Mouse (Mus musculus) Patski (cell line): ENCODE results near the gene Rdm1. TPM values are rescaled to one million over a fixed set of nuclear protein-coding genes. Genes with fewer than 3 reads are reported as not detected.

Experiments used
- ATAC-seq: fragments of 100-300 bp; one replicate; pipeline ENCODE4 v1.8.0; 2021
- CTCF ChIA-PET: fragments of 350-600 bp; sonication (Branson Sonifier 250); formaldehyde crosslinking; loops from one replicate; lab custom pipeline; 2022; ENCODE audit warnings: inconsistent platforms; lab: Charles Lee
- POLR2A ChIA-PET: fragments of 350-600 bp; sonication (Branson Sonifier 250); formaldehyde crosslinking; loops from one replicate; lab custom pipeline; 2022; ENCODE audit warnings: antibody characterized with exemption, inconsistent platforms; lab: Charles Lee
- DNase-seq: peaks from one replicate; pipeline ENCODE4 v3.0.0-alpha.2; 2011; ENCODE audit warnings: low read depth, low spot score
- H3K27me3 ChIP-seq: fragments of 371-371 bp; one replicate; pipeline ENCODE4 v1.5.1; 2021
- CTCF ChIP-seq: fragments of 100-300 bp; IDR thresholded peaks from one replicate; pipeline ENCODE4 v1.5.1; 2021
- in situ Hi-C: fragments of 300-500 bp; cut with MboI; formaldehyde crosslinking; loops from 3 replicates; pipeline ENCODE4 v1.11.1; 2018; ENCODE audit warnings: low pct_unique_long_range_greater_than_20kb, mixed read lengths
- polyA plus RNA-seq: library from polyadenylated mRNA; unstranded; gene quantifications from one replicate; pipeline ENCODE4 v1.2.3, GENCODE M21; 2021

The Rdm1 gene
- polyA plus RNA-seq, 1 experiment from 2014 or later, result 18.0 TPM

GRCm38 (mm10) chr11:101658751-101659558 lies 32.0 kb downstream of the Rdm1 start:
- ChIA-PET CTCF (interaction anchor here (0.7 to 6.7 kb wide), 5 partner anchors 36 to 86 kb away, joined by 3 to 87 read pairs (median 4); partner anchors contain the start of gene Dhx8), POLR2A (interaction anchor here (1.1 to 4.0 kb wide), 4 partner anchors 10 to 79 kb away, joined by 3 to 41 read pairs (median 6); partner anchors contain the start of gene Dhx8)
- in situ Hi-C loops, result no loop called here
- peaks cover 3% of the 10 kb centered on the region for H3K27me3 ChIP-seq
- peak; percentile 80 for TF ChIP-seq CTCF
- peak; percentile 48 for DNase-seq
- ATAC-seq, result peak; percentile 23

- ATAC-seq, result no peak
- POLR2A ChIA-PET, result interaction anchor here (4.0 kb wide), 1 partner anchor 70 kb away, joined by 41 read pairs; the partner anchor contains the start of gene Dhx8
- in situ Hi-C loops, result loop anchor here (5.0 kb wide), 1 partner anchor 71 kb away; the partner anchor contains the start of gene Dhx8
These were observed 34.2 kb downstream of the Rdm1 start for GRCm38 (mm10) chr11:101661191-101661590.

GRCm38 (mm10) chr11:101661786-101662185 lies 34.8 kb downstream of the Rdm1 start:
- no peak for ATAC-seq
- POLR2A ChIA-PET, result no interaction called here
- TF ChIP-seq CTCF, result no peak
- no peaks in the 10 kb centered on the region for H3K27me3 ChIP-seq
- DNase-seq, result no peak
- in situ Hi-C loops, result loop anchor here (5.0 kb wide), 1 partner anchor 71 kb away; the partner anchor contains the start of gene Dhx8
- CTCF ChIA-PET, result interaction anchor here (6.7 kb wide), 1 partner anchor 69 kb away, joined by 87 read pairs; the partner anchor contains the start of gene Dhx8

More at GRCm38 (mm10) chr11:101661191-101661590, 34.2 kb downstream of the Rdm1 start:
- TF ChIP-seq CTCF, result no peak
- CTCF ChIA-PET, result interaction anchor here (6.7 kb wide), 1 partner anchor 69 kb away, joined by 87 read pairs; the partner anchor contains the start of gene Dhx8
- peaks cover under 1% of the 10 kb centered on the region for H3K27me3 ChIP-seq
- DNase-seq, result no peak

GRCm38 (mm10) chr11:101663229-101664027 lies 36.4 kb downstream of the Rdm1 start:
- ATAC-seq (no peak), DNase-seq (no peak)
- TF ChIP-seq CTCF, result no peak
- in situ Hi-C loops, result loop anchor here (5.0 kb wide), 1 partner anchor 69 kb away; the partner anchor contains the start of gene Dhx8
- ChIA-PET POLR2A (interaction anchor here (1.7 kb wide), 1 partner anchor 69 kb away, joined by 12 read pairs; the partner anchor contains the start of gene Dhx8), CTCF (interaction anchor here (0.8 to 6.7 kb wide), 3 partner anchors 66 to 69 kb away, joined by 3 to 87 read pairs (median 39); partner anchors contain the start of gene Dhx8)
- no peaks in the 10 kb centered on the region for H3K27me3 ChIP-seq

- in situ Hi-C loops, result loop anchor here (5.0 kb wide), 1 partner anchor 67 kb away; the partner anchor contains the start of gene Dhx8
- CTCF ChIA-PET, result interaction anchor here (0.9 to 5.6 kb wide), 4 partner anchors 9 to 67 kb away, joined by 3 to 39 read pairs (median 4); partner anchors contain the start of gene Dhx8
- ATAC-seq, result peak; percentile 80
- peak; percentile 47 for DNase-seq
- TF ChIP-seq CTCF, result no peak
- POLR2A ChIA-PET, result interaction anchor here (0.7 to 1.7 kb wide), 3 partner anchors 44 to 68 kb away, joined by 5 to 12 read pairs (median 10); partner anchors contain the start of gene Dhx8
- no peaks in the 10 kb centered on the region for H3K27me3 ChIP-seq
These were observed 38.0 kb downstream of the Rdm1 start, which contains the start of gene Arl4d for GRCm38 (mm10) chr11:101664825-101665635. Gene Arl4d (plus strand): TSS chr11:101665541.

GRCm38 (mm10) chr11:101665636-101665992 lies 38.6 kb downstream of the Rdm1 start:
- ATAC-seq (peak; percentile 20), DNase-seq (no peak)
- ChIA-PET CTCF (interaction anchor here (0.9 to 5.6 kb wide), 4 partner anchors 10 to 66 kb away, joined by 3 to 39 read pairs (median 4); partner anchors contain the start of gene Dhx8), POLR2A (no interaction called here)
- in situ Hi-C loops, result no loop called here
- no peaks in the 10 kb centered on the region for H3K27me3 ChIP-seq
- TF ChIP-seq CTCF, result no peak

GRCm38 (mm10) chr11:101666626-101667345 lies 39.8 kb downstream of the Rdm1 start:
- POLR2A ChIA-PET, result interaction anchor here (1.1 kb wide), 1 partner anchor 37 kb away, joined by 5 read pairs; no protein-coding TSS in a partner anchor

GRCm38 (mm10) chr11:101667871-101668532 lies 41.0 kb downstream of the Rdm1 start:
- in situ Hi-C loops, result no loop called here
- no peak for DNase-seq
- ATAC-seq, result no peak
- ChIA-PET CTCF (interaction anchor here (1.1 to 5.6 kb wide), 3 partner anchors 9 to 64 kb away, joined by 3 to 39 read pairs (median 4); partner anchors contain the start of gene Dhx8), POLR2A (interaction anchor here (0.6 to 1.3 kb wide), 5 partner anchors 9 to 53 kb away, joined by 3 to 5 read pairs (median 4); no protein-coding TSS in a partner anchor)
- no peak for TF ChIP-seq CTCF
- H3K27me3 ChIP-seq, result no peaks in the 10 kb centered on the region

More at GRCm38 (mm10) chr11:101666626-101667345, 39.8 kb downstream of the Rdm1 start:
- CTCF ChIA-PET, result interaction anchor here (1.7 to 5.6 kb wide), 2 partner anchors 11 to 65 kb away, joined by 4 to 39 read pairs; partner anchors contain the start of gene Dhx8
- no peak for ATAC-seq
- in situ Hi-C loops, result no loop called here
- no peaks in the 10 kb centered on the region for H3K27me3 ChIP-seq
- no peak for DNase-seq
- TF ChIP-seq CTCF, result no peak
